Mouse (Mus musculus) forebrain, embryonic 11.5 days (tissue): ENCODE results near the gene Egln2. TPM values are rescaled to one million over a fixed set of nuclear protein-coding genes. Genes with fewer than 3 reads are reported as not detected.
A peak's percentile ranks its signal among the peaks of the same experiment; 100 is the strongest.

ENCODE experiments used
- ATAC-seq: fragments of 200-750 bp; cut with Nextera tagmentation; replicated peaks from 2 replicates; pipeline ENCODE4 v1.8.0; 2017; ENCODE audit warnings: moderate TSS enrichment; ENCODE audit not compliant: low FRiP score
- DNase-seq: peaks from one replicate; pipeline ENCODE4 v3.0.0-alpha.2; 2017; ENCODE audit warnings: low spot score
- H3K27ac ChIP-seq: fragments of 300-500 bp; sonication (generic); 2 replicates; pipeline ENCODE4 v1.5.1; 2014; ENCODE audit warnings: low read depth, low read length
- H3K27me3 ChIP-seq: fragments of 300-500 bp; sonication (generic); 2 replicates; pipeline ENCODE4 v1.6.1; 2014; ENCODE audit warnings: mild to moderate bottlenecking, low read length, mixed read lengths; ENCODE audit not compliant: control insufficient read depth, insufficient read depth
- H3K36me3 ChIP-seq: fragments of 300-500 bp; sonication (generic); 2 replicates; pipeline ENCODE4 v1.6.1; 2014; ENCODE audit warnings: mild to moderate bottlenecking, low read length, moderate library complexity, mixed read lengths; ENCODE audit not compliant: control insufficient read depth, insufficient read depth
- H3K4me1 ChIP-seq: fragments of 300-500 bp; sonication (generic); replicated peaks from 2 replicates; pipeline ENCODE4 v1.6.1; 2014; ENCODE audit warnings: low read length, mixed read lengths; ENCODE audit not compliant: control insufficient read depth, insufficient read depth
- H3K4me2 ChIP-seq: fragments of 300-500 bp; sonication (generic); 2 replicates; pipeline ENCODE4 v1.6.1; 2014; ENCODE audit warnings: low read depth, mild to moderate bottlenecking, low read length, moderate library complexity, mixed read lengths; ENCODE audit not compliant: severe bottlenecking
- H3K4me3 ChIP-seq: fragments of 300-500 bp; sonication (generic); 2 replicates; pipeline ENCODE4 v1.5.1; 2014; ENCODE audit warnings: low read depth, low read length
- H3K9ac ChIP-seq: fragments of 300-500 bp; sonication (generic); 2 replicates; pipeline ENCODE4 v1.6.1; 2014; ENCODE audit warnings: low read length
- H3K9me3 ChIP-seq: fragments of 300-500 bp; sonication (generic); 2 replicates; pipeline ENCODE4 v1.6.1; 2016; ENCODE audit warnings: low read length, mixed read lengths; ENCODE audit not compliant: control insufficient read depth
- WGBS: fragments of 180-500 bp; shearing (Covaris S2); extraction: QIAGEN DNeasy Blood & Tissue Kit; methylation state at CpG from one replicate; pipeline ENCODE4 v1.1.7; 2014; 5-methylcytosine and 5-hydroxymethylcytosine counted together
- polyA plus RNA-seq: library from polyadenylated mRNA; unstranded; fragments of >200 nt; fragmentation: Nextera tagmentation; extraction: Ambion mirVana; gene quantifications from 2 replicates; pipeline ENCODE4 v1.2.1, GENCODE M21; 2014

The Egln2 gene
- polyA plus RNA-seq, 1 experiment from 2014 or later = 60.7 TPM

DNA sequence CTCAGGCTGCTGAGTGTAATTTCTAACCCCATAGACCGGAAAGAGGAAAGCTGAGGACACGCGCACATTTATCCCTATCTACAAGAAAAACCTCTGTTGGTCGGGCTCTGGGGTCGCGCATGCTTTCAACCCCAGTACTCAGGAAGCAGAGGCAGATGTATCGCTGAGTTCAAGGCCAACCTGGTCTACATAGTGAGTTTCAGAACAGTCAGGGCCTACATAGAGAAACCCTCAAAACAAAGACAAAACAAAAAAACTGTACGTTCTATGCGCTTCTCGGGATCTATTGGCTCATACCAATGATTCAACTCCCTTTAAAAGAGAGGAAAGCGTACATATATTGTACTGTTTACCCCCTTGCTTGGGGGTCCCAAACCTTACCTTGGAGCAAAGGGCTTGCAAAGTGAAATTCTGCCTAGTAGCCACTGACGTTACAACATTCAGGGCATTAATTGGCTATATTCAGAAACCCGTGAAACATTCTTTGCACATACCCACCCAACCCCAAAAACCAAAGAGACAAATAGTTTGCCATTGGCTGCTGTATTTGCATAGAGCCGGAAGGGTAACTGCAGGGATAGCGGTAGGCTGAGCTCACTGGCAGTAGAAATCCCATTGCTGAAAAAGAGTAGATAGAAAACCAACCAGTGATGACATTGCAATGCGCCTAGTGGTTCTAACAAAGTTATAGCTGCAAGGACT lies 12.8 kb upstream of the Egln2 start:
- Histone ChIP-seq H3K9ac (no peak overlapping the region), H3K4me2 (peak overlapping the region; percentile 29; the same call in 1 of the 2 replicates), H3K9me3 (no peaks in the 10 kb centered on the region), H3K36me3 (peaks cover 1% of the 10 kb centered on the region; the same call in 1 of the 2 replicates), H3K27ac (peak overlapping the region; percentile 4; the same call in 1 of the 2 replicates), H3K4me1 (0 out of 2 replicates have a peak, but pooled peaks cover 4% of the 10 kb centered on the region), H3K27me3 (no peaks in the 10 kb centered on the region), H3K4me3 (peak overlapping the region; percentile 66)
- ATAC-seq (no peak; the same call in 1 of the 2 replicates), DNase-seq (no peak)
- 49% methylated on average over 16 of the region's 16 CpGs for WGBS

GRCm38 (mm10) chr7:27178324-27179216 lies 12.0 kb upstream of the Egln2 start, which contains the start of gene Rab4b:
Gene Rab4b, minus strand, starts transcription at chr7:27178896.
- Histone ChIP-seq H3K9ac (peak within 1 kb of the TSS; percentile 58), H3K4me2 (peak within 1 kb of the TSS; percentile 51), H3K4me1 (0 out of 2 replicates have a peak, but pooled peaks cover 4% of the 10 kb centered on the region), H3K27ac (peak within 1 kb of the TSS; percentile 78), H3K36me3 (no peaks in the 10 kb centered on the region), H3K27me3 (no peaks in the 10 kb centered on the region), H3K4me3 (peak within 1 kb of the TSS; percentile 66), H3K9me3 (no peaks in the 10 kb centered on the region)
- under 1% methylated on average over 52 of the region's 53 CpGs for WGBS
- DNase-seq = peak; percentile 99
- peak; percentile 99 for ATAC-seq

DNA sequence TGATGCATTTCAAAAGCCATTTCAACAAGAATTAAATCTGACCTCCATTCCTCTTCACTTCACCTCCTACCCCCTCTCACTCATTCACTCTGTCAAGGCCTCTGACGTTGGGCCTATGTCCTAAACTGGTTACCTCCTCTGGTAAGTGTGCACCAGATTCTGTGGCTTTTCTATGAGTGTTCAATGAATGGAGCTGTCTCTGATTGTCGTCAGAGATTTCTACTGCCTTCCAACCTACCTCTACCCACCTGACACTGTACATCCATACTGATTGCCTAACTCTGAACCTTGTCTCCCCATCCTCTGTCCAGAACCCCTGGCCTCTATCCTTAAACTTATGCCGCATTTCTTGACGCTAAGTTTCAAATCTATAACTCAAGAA lies 11.3 kb upstream of the Egln2 start:
- H3K4me2 ChIP-seq = peak overlapping the region; percentile 51
- H3K27me3 ChIP-seq = no peaks in the 10 kb centered on the region
- 0 out of 2 replicates have a peak, but pooled peaks cover 4% of the 10 kb centered on the region for H3K4me1 ChIP-seq
- DNase-seq (no peak), ATAC-seq (peak; percentile 8; the same call in 1 of the 2 replicates)
- H3K9me3 ChIP-seq = no peaks in the 10 kb centered on the region
- no peaks in the 10 kb centered on the region for H3K36me3 ChIP-seq
- peak overlapping the region; percentile 66 for H3K4me3 ChIP-seq
- peak overlapping the region; percentile 58 for H3K9ac ChIP-seq
- 27% methylated on average over 4 of the region's 4 CpGs for WGBS
- peak overlapping the region; percentile 78 for H3K27ac ChIP-seq

GRCm38 (mm10) chr7:27174896-27175295 lies 8.3 kb upstream of the Egln2 start:
- Histone ChIP-seq H3K36me3 (no peaks in the 10 kb centered on the region), H3K4me2 (no peak overlapping the region), H3K27me3 (no peaks in the 10 kb centered on the region), H3K4me3 (no peak overlapping the region), H3K9ac (no peak overlapping the region), H3K27ac (no peak overlapping the region), H3K4me1 (0 out of 2 replicates have a peak, but pooled peaks cover 4% of the 10 kb centered on the region), H3K9me3 (no peaks in the 10 kb centered on the region)
- no peak for ATAC-seq
- 94% methylated on average over 7 of the region's 7 CpGs for WGBS
- DNase-seq = no peak

DNA sequence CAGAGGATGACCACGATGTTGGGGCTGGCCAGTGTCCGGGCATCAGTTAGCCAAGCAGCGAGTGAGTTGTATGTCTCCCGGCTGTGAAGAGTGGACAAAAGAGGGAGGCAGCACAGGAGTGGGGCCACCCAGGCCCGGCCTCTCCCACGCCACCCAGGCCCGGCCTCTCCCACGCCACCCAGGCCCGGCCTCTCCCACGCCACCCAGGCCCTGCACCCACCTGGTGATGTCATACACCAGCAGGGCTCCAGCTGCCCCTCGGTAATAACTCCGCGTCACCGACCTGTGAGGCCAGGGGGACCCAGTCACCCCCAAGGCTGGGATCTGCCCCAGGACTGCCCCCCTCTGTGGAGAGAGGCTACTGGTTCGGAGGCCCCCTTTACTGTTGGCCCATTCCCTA lies 7.9 kb upstream of the Egln2 start:
- H3K9me3 ChIP-seq = no peaks in the 10 kb centered on the region
- DNase-seq = no peak
- H3K36me3 ChIP-seq = no peaks in the 10 kb centered on the region
- no peak overlapping the region for H3K27ac ChIP-seq
- no peak for ATAC-seq
- 0 out of 2 replicates have a peak, but pooled peaks cover 3% of the 10 kb centered on the region for H3K4me1 ChIP-seq
- no peak overlapping the region for H3K4me3 ChIP-seq
- 94% methylated on average over 15 of the region's 15 CpGs for WGBS
- no peaks in the 10 kb centered on the region for H3K27me3 ChIP-seq
- no peak overlapping the region for H3K9ac ChIP-seq
- H3K4me2 ChIP-seq = no peak overlapping the region

DNA sequence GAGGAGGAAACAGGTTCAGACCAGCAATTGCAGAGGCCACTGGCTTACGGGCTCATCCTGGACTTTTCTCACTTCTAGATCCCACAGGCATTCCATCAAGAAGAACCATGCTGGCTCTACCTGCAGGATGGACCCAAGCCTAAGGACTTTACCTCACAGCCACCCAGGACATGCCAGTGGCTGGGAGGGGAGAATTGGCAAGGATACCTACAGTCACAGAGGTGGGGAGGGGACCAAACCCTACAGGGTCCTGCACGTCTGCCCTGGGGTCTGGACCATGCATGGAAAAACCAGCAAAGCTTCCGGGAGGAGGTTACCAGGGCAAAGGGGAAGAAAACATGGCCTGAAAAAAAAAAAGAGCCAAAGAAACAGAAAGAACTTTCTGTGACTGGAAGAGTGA lies 4.4 kb upstream of the Egln2 start:
- H3K27ac ChIP-seq = no peak overlapping the region
- H3K27me3 ChIP-seq = no peaks in the 10 kb centered on the region
- no peak overlapping the region for H3K9ac ChIP-seq
- H3K36me3 ChIP-seq = no peaks in the 10 kb centered on the region
- no peak overlapping the region for H3K4me2 ChIP-seq
- H3K9me3 ChIP-seq = no peaks in the 10 kb centered on the region
- no peak overlapping the region for H3K4me3 ChIP-seq
- ATAC-seq = no peak
- DNase-seq = no peak
- peaks cover 2% of the 10 kb centered on the region; the same call in 1 of the 2 replicates for H3K4me1 ChIP-seq
- 89% methylated on average over 3 of the region's 3 CpGs for WGBS

DNA sequence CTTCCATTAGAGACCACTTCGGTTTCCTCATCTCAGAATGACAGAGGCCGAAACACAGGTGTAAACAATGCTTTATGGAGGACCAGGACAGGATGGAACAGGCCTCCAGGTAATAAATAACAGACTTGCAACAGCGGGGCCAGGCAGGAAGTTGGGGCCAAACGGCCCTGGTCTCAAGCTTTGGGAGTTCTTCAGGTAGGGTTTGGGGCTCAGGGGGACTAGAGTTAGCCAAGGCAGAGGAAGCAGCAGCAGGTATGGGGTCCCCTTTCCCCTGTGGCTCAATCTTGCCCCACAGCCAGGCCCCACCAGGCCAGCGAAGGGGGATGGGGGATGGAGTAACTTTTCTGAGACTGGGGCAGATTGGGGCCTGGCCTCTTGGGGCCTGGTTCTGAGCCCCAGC lies 1.8 kb upstream of the Egln2 start:
- no peaks in the 10 kb centered on the region; the same call in 1 of the 2 replicates for H3K36me3 ChIP-seq
- no peak overlapping the region for H3K4me3 ChIP-seq

DNA sequence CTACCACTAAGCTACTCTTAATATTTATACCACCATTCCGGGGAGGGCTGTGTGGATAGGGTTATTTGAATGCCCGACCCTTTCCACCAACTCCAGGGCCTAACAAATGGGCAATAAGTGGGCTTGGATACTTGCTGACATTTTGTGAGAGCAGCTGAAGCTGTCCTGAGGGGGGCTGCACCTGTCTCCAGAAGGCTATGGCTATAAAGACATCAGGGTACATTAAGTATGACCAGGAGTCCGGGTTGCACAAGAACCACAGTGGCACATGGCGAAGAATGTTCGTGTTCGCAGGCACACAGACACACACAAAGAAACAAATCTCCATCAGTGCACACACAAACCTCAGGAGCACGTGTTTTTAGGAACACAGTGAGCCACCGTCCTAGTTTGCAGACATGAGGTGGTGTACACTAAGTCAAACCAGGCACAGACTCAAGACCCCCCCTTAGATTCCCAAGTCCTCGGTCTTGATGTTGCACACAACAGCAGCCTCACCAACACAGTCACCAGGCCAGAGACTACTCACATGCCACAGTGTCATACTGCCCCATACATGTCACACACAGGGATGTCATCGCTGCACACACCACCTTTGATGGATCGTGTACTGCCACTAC lies 983 bp upstream of the Egln2 start:
- 82% methylated on average over 11 of the region's 11 CpGs for WGBS
- Histone ChIP-seq H3K9ac (peak overlapping the region; percentile 83), H3K27me3 (no peaks in the 10 kb centered on the region), H3K4me2 (peak overlapping the region; percentile 70), H3K9me3 (no peaks in the 10 kb centered on the region), H3K4me1 (peaks cover 20% of the 10 kb centered on the region), H3K4me3 (peak overlapping the region; percentile 77; the same call in 1 of the 2 replicates), H3K36me3 (no peaks in the 10 kb centered on the region; the same call in 1 of the 2 replicates), H3K27ac (peak overlapping the region; percentile 57; the same call in 1 of the 2 replicates)
- DNase-seq (no peak), ATAC-seq (no peak)

More for the DNA sequence above, 1.8 kb upstream of the Egln2 start:
- no peak for ATAC-seq
- Histone ChIP-seq H3K4me1 (peaks cover 20% of the 10 kb centered on the region), H3K4me2 (no peak overlapping the region), H3K27me3 (no peaks in the 10 kb centered on the region), H3K9ac (no peak overlapping the region), H3K27ac (no peak overlapping the region), H3K9me3 (no peaks in the 10 kb centered on the region)
- DNase-seq = no peak
- 96% methylated on average over 5 of the region's 5 CpGs for WGBS
